Mouse (Mus musculus): ENCODE data around the gene Smo. TPM values are rescaled to one million over a fixed set of nuclear protein-coding genes. Genes with fewer than 3 reads are reported as not detected.

The Smo gene
- polyA plus RNA-seq, 1 experiment from 2014 or later = 16.1 TPM

Other genes with a start within 250 kb of the Smo start
- gene Kcp, start 227.6 kb upstream of the Smo start, polyA plus RNA-seq (2015; fragmentation: Nextera tagmentation; extraction: Ambion mirVana) = 20.1 and 24.6 TPM in 2 replicates
- 3.0 and 3.3 TPM in 2 replicates for gene Irf5, start 208.9 kb upstream of the Smo start, polyA plus RNA-seq (2015; fragmentation: Nextera tagmentation; extraction: Ambion mirVana)
- gene Tnpo3, start 125.6 kb upstream of the Smo start, polyA plus RNA-seq (2015; fragmentation: Nextera tagmentation; extraction: Ambion mirVana) = 82.2 and 87.4 TPM in 2 replicates
- 5.6 and 7.0 TPM in 2 replicates for gene Tspan33, start 41.3 kb upstream of the Smo start, polyA plus RNA-seq (2015; fragmentation: Nextera tagmentation; extraction: Ambion mirVana)
- 17.2 and 17.3 TPM in 2 replicates for gene Ahcyl2, start 32.5 kb downstream of the Smo start, polyA plus RNA-seq (2015; fragmentation: Nextera tagmentation; extraction: Ambion mirVana)
- gene Strip2, start 181.5 kb downstream of the Smo start, polyA plus RNA-seq (2015; fragmentation: Nextera tagmentation; extraction: Ambion mirVana) = 1.5 and 1.7 TPM in 2 replicates

Data from neural tube, embryonic 13.5 days (tissue).